Mouse (Mus musculus): ENCODE data around the gene Atp8b4.

GRCm38 (mm10) chr2:126508228-126508627 lies 7.8 kb upstream of the Atp8b4 start:
- TF ChIP-seq CTCF (IDR thresholded peaks at IDR 0.05; ENCODE audit: low read depth, low read length) (no peak), POLR2A (IDR thresholded peaks at IDR 0.05; ENCODE audit: borderline replicate concordance, low read depth, low read length) (no peak)

Data from bone marrow macrophage, adult 2 months (primary cell).